Mouse (Mus musculus): ENCODE measurements around the gene Zfp385c. TPM values are rescaled to one million over a fixed set of nuclear protein-coding genes. Genes with fewer than 3 reads are reported as not detected.
A peak's percentile ranks its signal among the peaks of the same experiment; 100 is the strongest.
"Not testable (repeated sequence)": the region's sequence is repeated elsewhere in the genome, so short reads cannot be mapped to it uniquely, and the experiment has no call there.

Zfp385c gene
- polyA plus RNA-seq, 1 experiment from 2014 or later = 0.51 TPM

GRCm38 (mm10) chr11:100594608-100595007, 97.6 kb downstream of the Zfp385c start:
- H3K4me3 ChIP-seq = no peak overlapping the region
- peaks cover 12% of the 10 kb centered on the region for H3K4me1 ChIP-seq
- no peak overlapping the region for H3K4me2 ChIP-seq
- H3K9ac ChIP-seq = no peak overlapping the region
- 80% methylated on average over 7 of the region's 7 CpGs for WGBS
- H3K27ac ChIP-seq (replicated peaks) = no peak overlapping the region
- H3K36me3 ChIP-seq = peaks cover 100% of the 10 kb centered on the region
- H3K9me3 ChIP-seq = no peaks in the 10 kb centered on the region
- H3K27me3 ChIP-seq (replicated peaks) = no peaks in the 10 kb centered on the region
- ATAC-seq (ENCODE audit: extremely low read depth, insufficient number of reproducible peaks, low FRiP score, low TSS enrichment) = no peak

- H3K27ac ChIP-seq (replicated peaks) = no peak overlapping the region
- peaks cover 100% of the 10 kb centered on the region for H3K36me3 ChIP-seq
- no peaks in the 10 kb centered on the region for H3K9me3 ChIP-seq
- H3K27me3 ChIP-seq (replicated peaks) = no peaks in the 10 kb centered on the region
- H3K4me2 ChIP-seq = no peak overlapping the region
- no peak overlapping the region for H3K9ac ChIP-seq
- WGBS = 92% methylated on average over 11 of the region's 11 CpGs
- H3K4me3 ChIP-seq = no peak overlapping the region
- ATAC-seq (ENCODE audit: extremely low read depth, insufficient number of reproducible peaks, low FRiP score, low TSS enrichment) = no peak
- H3K4me1 ChIP-seq = peaks cover 12% of the 10 kb centered on the region
Observed at GRCm38 (mm10) chr11:100592346-100593046, 99.8 kb downstream of the Zfp385c start.

DNA sequence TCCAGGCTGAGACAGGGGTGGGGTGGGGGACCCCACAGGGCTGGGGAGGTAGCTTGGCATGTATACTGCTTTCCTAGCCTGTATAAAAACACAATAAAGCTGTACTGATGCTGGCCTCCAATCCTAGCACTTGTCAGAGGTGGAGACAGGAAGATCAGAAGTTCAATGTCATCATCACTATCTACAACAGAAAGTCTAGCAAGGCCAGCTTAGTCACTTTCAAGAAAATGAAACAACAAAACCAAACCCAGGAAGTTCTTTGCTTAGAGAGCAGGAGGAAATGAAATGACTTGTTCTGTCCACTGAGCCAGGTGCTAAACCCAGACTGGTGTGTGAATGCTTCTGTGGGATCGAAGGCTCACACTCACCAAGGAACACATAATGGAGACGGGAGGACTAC, 103.8 kb downstream of the Zfp385c start:
- no peak overlapping the region for H3K4me3 ChIP-seq
- WGBS = 86% methylated on average over 2 of the region's 2 CpGs
- H3K27ac ChIP-seq (replicated peaks) = no peak overlapping the region
- peaks cover 100% of the 10 kb centered on the region for H3K36me3 ChIP-seq
- H3K9ac ChIP-seq = no peak overlapping the region
- no peak overlapping the region for H3K4me2 ChIP-seq
- H3K27me3 ChIP-seq (replicated peaks) = no peaks in the 10 kb centered on the region
- no peak for ATAC-seq (ENCODE audit: extremely low read depth, insufficient number of reproducible peaks, low FRiP score, low TSS enrichment)
- H3K4me1 ChIP-seq = no peaks in the 10 kb centered on the region
- H3K9me3 ChIP-seq = no peaks in the 10 kb centered on the region

DNA sequence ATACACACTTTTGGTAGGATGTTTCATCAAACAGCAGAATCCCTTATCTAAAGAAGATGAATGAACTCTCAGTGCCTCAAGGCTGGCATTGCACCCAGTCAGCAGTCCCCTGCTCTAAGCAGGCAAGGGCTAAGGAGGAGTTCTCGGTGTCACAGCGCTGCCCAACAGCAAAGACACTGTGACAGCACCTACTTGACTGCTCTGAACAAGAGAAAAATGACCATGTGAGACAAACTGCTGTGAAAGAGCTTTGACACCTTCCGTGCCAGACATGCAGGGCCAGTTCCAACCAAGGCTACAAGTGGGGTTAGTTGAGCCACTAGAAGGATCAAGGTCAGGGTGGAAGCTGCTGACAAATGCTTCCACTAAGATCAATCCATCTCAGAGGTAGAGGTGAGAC, 107.1 kb downstream of the Zfp385c start:
- peaks cover 12% of the 10 kb centered on the region for H3K4me1 ChIP-seq
- H3K27me3 ChIP-seq (replicated peaks) = no peaks in the 10 kb centered on the region
- H3K9me3 ChIP-seq = no peaks in the 10 kb centered on the region
- H3K9ac ChIP-seq = no peak overlapping the region
- no peak overlapping the region for H3K4me3 ChIP-seq
- peaks cover 100% of the 10 kb centered on the region for H3K36me3 ChIP-seq
- ATAC-seq (ENCODE audit: extremely low read depth, insufficient number of reproducible peaks, low FRiP score, low TSS enrichment) = no peak
- H3K27ac ChIP-seq (replicated peaks) = no peak overlapping the region
- 82% methylated on average over 3 of the region's 3 CpGs for WGBS
- H3K4me2 ChIP-seq = no peak overlapping the region

DNA sequence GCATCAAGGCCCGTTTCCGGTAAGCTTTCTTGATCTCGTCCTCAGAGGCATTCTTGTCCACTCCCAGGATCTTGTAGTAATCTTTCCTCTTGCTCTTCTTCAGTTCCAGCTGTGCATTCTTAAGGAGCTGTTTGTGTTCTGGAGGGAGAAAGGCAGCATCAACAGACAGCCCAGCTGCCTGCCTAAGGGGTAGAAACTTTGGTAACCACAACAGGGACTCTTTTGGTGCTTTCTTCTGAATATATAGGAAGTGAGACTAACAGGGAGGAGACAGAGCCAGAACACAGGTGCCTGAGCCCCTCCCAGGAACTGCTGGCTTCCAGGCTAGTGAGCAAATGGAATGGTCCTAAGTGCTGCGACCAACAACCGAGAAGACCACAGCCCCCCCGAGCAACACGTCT, 107.7 kb downstream of the Zfp385c start:
- no peaks in the 10 kb centered on the region for H3K9me3 ChIP-seq
- H3K27ac ChIP-seq (replicated peaks) = no peak overlapping the region
- H3K36me3 ChIP-seq = peaks cover 100% of the 10 kb centered on the region
- H3K9ac ChIP-seq = no peak overlapping the region
- no peak overlapping the region for H3K4me2 ChIP-seq
- ATAC-seq (ENCODE audit: extremely low read depth, insufficient number of reproducible peaks, low FRiP score, low TSS enrichment) = no peak
- H3K27me3 ChIP-seq (replicated peaks) = no peaks in the 10 kb centered on the region
- no peak overlapping the region for H3K4me3 ChIP-seq
- WGBS = 85% methylated on average over 7 of the region's 7 CpGs
- peaks cover 12% of the 10 kb centered on the region for H3K4me1 ChIP-seq

DNA sequence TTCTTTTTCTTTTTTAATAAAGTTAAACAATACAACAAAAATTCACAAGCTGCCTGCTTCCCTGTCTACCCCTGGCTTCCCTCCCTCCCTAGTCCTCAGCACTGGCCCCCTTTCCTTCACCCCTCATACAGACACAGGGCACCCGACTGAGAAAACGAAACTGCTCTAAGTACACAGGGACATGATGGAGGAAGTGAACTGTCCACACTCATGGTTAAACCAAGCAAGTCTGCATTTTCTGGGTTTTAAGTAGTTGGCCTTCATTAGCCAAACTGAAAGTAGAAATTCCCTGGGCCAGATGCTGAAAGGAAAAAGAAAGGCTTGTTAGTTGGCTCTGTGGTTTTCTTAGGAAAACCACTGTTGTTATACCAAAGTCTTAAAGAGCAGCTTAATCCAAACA, 109.4 kb downstream of the Zfp385c start:
- H3K4me2 ChIP-seq = no peak overlapping the region
- no peak overlapping the region for H3K27ac ChIP-seq (replicated peaks)
- ATAC-seq (ENCODE audit: extremely low read depth, insufficient number of reproducible peaks, low FRiP score, low TSS enrichment) = no peak
- no peak overlapping the region for H3K9ac ChIP-seq
- 95% methylated on average over 2 of the region's 2 CpGs for WGBS
- no peak overlapping the region for H3K4me3 ChIP-seq
- no peaks in the 10 kb centered on the region for H3K27me3 ChIP-seq (replicated peaks)
- peaks cover 12% of the 10 kb centered on the region for H3K4me1 ChIP-seq
- H3K9me3 ChIP-seq = no peaks in the 10 kb centered on the region
- H3K36me3 ChIP-seq = peaks cover 100% of the 10 kb centered on the region

DNA sequence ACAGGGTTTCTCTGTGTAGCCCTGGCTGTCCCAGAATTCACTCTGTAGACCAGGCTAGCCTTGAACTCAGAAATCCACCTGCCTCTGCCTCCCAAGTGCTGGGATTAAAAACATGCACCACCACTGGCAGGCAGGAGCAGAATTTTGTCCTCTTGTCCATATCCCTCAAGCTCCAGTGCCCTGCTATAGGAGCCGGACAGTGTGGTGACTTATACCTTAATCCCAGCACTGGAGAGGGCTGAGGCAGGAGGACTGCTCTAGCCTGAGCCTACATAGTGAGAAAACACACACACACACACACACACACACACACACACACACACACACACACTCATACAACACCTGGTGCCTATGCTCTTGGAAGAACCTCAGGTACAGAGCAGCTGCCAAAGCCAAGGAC, 109.8 kb downstream of the Zfp385c start:
- H3K9ac ChIP-seq; H3K4me3 ChIP-seq; H3K27me3 ChIP-seq (replicated peaks); H3K4me2 ChIP-seq; ATAC-seq (ENCODE audit: extremely low read depth, insufficient number of reproducible peaks, low FRiP score, low TSS enrichment); H3K9me3 ChIP-seq: not testable (repeated sequence)
- Histone ChIP-seq H3K36me3 (peaks cover 96% of the 10 kb centered on the region), H3K4me1 (peaks cover 12% of the 10 kb centered on the region), H3K27ac (replicated peaks) (peak overlapping the region; percentile 55)
- WGBS = 83% methylated on average over 1 of the region's 1 CpGs

DNA sequence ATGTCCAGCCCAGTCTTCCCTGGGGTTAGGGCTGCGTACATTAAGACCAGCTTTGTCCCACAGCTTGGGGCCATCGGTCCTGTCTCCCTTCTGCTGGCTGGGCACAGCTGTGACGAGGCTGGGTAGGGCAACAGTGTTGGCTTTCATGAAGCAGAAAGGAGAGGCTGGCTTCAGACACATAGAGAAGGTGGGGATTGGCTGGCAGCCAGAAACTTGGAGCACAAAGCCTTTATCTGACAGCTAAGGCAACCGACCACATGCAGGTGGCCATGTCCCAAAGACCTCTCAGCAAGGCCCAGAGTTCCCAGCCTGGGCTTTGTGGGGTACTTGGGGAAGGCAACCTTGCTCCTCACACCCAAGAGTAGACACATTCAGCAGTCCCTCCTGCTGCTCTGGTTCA, 110.5 kb downstream of the Zfp385c start:
- peak overlapping the region; percentile 55 for H3K27ac ChIP-seq (replicated peaks)
- H3K4me3 ChIP-seq = no peak overlapping the region
- no peak overlapping the region for H3K4me2 ChIP-seq
- no peak for ATAC-seq (ENCODE audit: extremely low read depth, insufficient number of reproducible peaks, low FRiP score, low TSS enrichment)
- WGBS = 51% methylated on average over 4 of the region's 4 CpGs
- H3K27me3 ChIP-seq (replicated peaks) = no peaks in the 10 kb centered on the region
- peak overlapping the region; percentile 34; the same call in 1 of the 2 replicates for H3K9ac ChIP-seq
- peaks cover 89% of the 10 kb centered on the region for H3K36me3 ChIP-seq
- no peaks in the 10 kb centered on the region for H3K9me3 ChIP-seq
- peaks cover 12% of the 10 kb centered on the region for H3K4me1 ChIP-seq

DNA sequence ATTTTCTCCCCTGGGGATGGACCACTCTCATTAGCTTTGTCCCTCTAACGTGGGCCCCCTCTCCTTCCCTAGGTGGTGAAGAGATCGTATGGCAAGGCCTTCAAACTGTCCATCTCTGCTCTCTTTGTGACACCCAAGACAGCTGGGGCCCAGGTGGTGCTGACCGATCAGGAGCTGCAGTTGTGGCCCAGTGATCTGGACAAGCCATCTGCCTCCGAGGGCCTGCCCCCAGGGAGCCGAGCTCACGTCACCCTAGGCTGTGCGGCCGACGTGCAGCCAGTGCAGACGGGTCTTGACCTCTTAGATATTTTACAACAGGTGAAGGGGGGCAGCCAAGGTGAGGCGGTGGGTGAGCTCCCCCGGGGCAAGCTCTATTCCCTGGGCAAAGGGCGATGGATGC, 112.0 kb downstream of the Zfp385c start:
- H3K9ac ChIP-seq = no peak overlapping the region
- no peak overlapping the region for H3K4me3 ChIP-seq
- peaks cover 74% of the 10 kb centered on the region for H3K36me3 ChIP-seq
- WGBS = 91% methylated on average over 13 of the region's 13 CpGs
- H3K27me3 ChIP-seq (replicated peaks) = no peaks in the 10 kb centered on the region
- H3K4me1 ChIP-seq = peaks cover 24% of the 10 kb centered on the region
- no peak overlapping the region for H3K4me2 ChIP-seq
- no peak for ATAC-seq (ENCODE audit: extremely low read depth, insufficient number of reproducible peaks, low FRiP score, low TSS enrichment)
- no peak overlapping the region for H3K27ac ChIP-seq (replicated peaks)
- no peaks in the 10 kb centered on the region for H3K9me3 ChIP-seq

DNA sequence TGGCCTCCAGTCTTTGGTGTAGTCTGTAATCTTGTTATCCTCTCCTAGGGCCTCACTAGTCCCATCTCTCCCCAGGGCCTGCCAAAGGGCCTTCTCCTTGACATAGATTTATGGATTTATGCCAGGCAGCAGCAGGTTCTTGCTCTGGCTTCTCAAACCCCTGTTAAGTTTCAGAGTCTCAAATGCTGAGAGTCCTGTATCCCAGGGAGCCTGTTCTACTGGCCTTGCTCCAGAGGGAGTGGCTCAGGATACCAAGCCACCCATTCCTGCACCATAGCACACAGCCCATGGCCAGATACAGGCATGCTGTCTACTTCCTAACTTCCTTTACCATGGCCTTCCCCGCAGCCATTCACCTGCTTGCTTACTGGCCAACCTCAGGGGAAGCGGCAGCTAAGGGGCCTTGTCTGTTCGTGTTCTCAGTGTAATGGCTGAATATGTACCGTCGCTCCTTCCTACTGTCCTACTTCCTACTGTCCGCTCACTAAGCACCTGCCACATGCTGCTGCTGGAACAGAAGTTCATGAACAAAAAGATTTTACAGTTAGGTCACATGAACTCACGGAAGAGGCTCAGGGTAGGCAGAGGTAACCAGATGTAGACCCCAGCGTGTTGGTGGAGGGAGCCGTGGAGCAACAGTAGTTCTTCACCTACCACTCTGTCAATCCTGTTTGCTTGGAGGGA, 113.0 kb downstream of the Zfp385c start:
- 90% methylated on average over 9 of the region's 9 CpGs for WGBS
- Histone ChIP-seq H3K4me2 (no peak overlapping the region), H3K9ac (no peak overlapping the region), H3K4me1 (peaks cover 25% of the 10 kb centered on the region), H3K27ac (replicated peaks) (no peak overlapping the region), H3K36me3 (peaks cover 64% of the 10 kb centered on the region), H3K4me3 (no peak overlapping the region), H3K27me3 (replicated peaks) (no peaks in the 10 kb centered on the region), H3K9me3 (no peaks in the 10 kb centered on the region)
- ATAC-seq (ENCODE audit: extremely low read depth, insufficient number of reproducible peaks, low FRiP score, low TSS enrichment) = no peak

GRCm38 (mm10) chr11:100577852-100578599, 114.2 kb downstream of the Zfp385c start:
- H3K9me3 ChIP-seq = no peaks in the 10 kb centered on the region
- H3K27ac ChIP-seq (replicated peaks) = no peak overlapping the region
- no peak for ATAC-seq (ENCODE audit: extremely low read depth, insufficient number of reproducible peaks, low FRiP score, low TSS enrichment)
- H3K4me3 ChIP-seq = no peak overlapping the region
- H3K27me3 ChIP-seq (replicated peaks) = no peaks in the 10 kb centered on the region
- 77% methylated on average over 8 of the region's 8 CpGs for WGBS
- H3K4me2 ChIP-seq = no peak overlapping the region
- H3K4me1 ChIP-seq = peaks cover 25% of the 10 kb centered on the region
- peak overlapping the region; percentile 12; the same call in 1 of the 2 replicates for H3K9ac ChIP-seq
- peaks cover 52% of the 10 kb centered on the region for H3K36me3 ChIP-seq
